Mouse (Mus musculus) forebrain, embryonic 12.5 days (tissue): Measurements from ENCODE around the gene Accsl. TPM values are rescaled to one million over a fixed set of nuclear protein-coding genes. Genes with fewer than 3 reads are reported as not detected.
A peak's percentile ranks its signal among the peaks of the same experiment; 100 is the strongest.

Experiments used
- ATAC-seq: fragments of 200-750 bp; cut with Nextera tagmentation; 2 replicates; pipeline ENCODE4 v1.8.0; 2017; ENCODE audit warnings: moderate TSS enrichment; ENCODE audit not compliant: low FRiP score
- H3K27ac ChIP-seq: fragments of 300-500 bp; sonication (generic); 2 replicates; pipeline ENCODE4 v1.5.1; 2016; ENCODE audit warnings: mild to moderate bottlenecking
- H3K27me3 ChIP-seq: fragments of 300-500 bp; sonication (generic); 2 replicates; pipeline ENCODE4 v1.6.1; 2016; ENCODE audit warnings: mild to moderate bottlenecking
- H3K36me3 ChIP-seq: fragments of 300-500 bp; sonication (generic); replicated peaks from 2 replicates; pipeline ENCODE4 v1.6.1; 2016; ENCODE audit warnings: mild to moderate bottlenecking
- H3K4me1 ChIP-seq: fragments of 300-500 bp; sonication (generic); 2 replicates; pipeline ENCODE4 v1.6.1; 2016
- H3K4me2 ChIP-seq: fragments of 300-500 bp; sonication (generic); 2 replicates; pipeline ENCODE4 v1.6.1; 2016; ENCODE audit warnings: mild to moderate bottlenecking, moderate library complexity
- H3K4me3 ChIP-seq: fragments of 300-500 bp; sonication (generic); replicated peaks from 2 replicates; pipeline ENCODE4 v1.5.1; 2016; ENCODE audit warnings: mild to moderate bottlenecking
- H3K9ac ChIP-seq: fragments of 300-500 bp; sonication (generic); 2 replicates; pipeline ENCODE4 v1.6.1; 2016; ENCODE audit warnings: mild to moderate bottlenecking
- H3K9me3 ChIP-seq: fragments of 300-500 bp; sonication (generic); 2 replicates; pipeline ENCODE4 v1.6.1; 2016
- WGBS: fragments of 180-500 bp; shearing (Covaris S2); methylation state at CpG from one replicate; pipeline ENCODE4 v1.1.7; 2016; 5-methylcytosine and 5-hydroxymethylcytosine counted together
- polyA plus RNA-seq: library from polyadenylated mRNA; unstranded; fragments of >200 nt; fragmentation: Nextera tagmentation; extraction: Ambion mirVana; gene quantifications from 2 replicates; pipeline ENCODE4 v1.2.1, GENCODE M21; 2016

The Accsl gene
- polyA plus RNA-seq, result 0.28 and 0.31 TPM in 2 replicates

DNA sequence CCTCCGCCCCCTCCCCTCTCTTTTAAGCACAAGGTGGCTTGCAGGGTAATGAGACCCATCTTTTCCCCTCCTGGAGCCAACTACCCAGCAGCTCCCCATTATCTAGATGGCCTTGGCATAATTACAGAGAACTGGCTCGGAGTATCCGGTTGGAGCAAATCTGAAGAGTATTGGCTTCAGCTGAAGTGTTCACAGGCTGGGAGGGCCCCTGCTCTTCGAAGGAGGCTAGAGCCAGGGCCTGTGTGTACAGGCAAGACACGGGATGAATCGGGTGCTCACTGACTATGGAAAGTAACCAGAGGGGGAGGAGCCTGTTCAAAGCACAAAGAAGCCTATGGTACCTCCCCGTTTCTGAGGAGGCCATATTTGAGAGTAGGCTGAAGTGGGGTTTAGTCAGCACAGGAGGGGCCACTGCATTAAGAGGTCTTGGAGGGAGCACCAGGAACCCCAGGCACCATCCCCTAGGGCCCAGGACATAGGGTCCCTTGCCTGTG, at the start of gene Accsl:
Gene Accsl (minus strand): TSS at position 51 of the 494 bp plus-strand sequence.
- H3K9ac ChIP-seq, result no peak within 1 kb of the TSS
- no peaks in the 10 kb centered on the region for H3K36me3 ChIP-seq
- H3K4me2 ChIP-seq, result no peak within 1 kb of the TSS
- no peak for ATAC-seq
- WGBS, result 72% methylated on average over 7 of the region's 7 CpGs
- peaks cover 11% of the 10 kb centered on the region for H3K4me1 ChIP-seq
- H3K27ac ChIP-seq, result no peak within 1 kb of the TSS
- H3K27me3 ChIP-seq, result no peaks in the 10 kb centered on the region
- no peaks in the 10 kb centered on the region for H3K9me3 ChIP-seq
- H3K4me3 ChIP-seq, result no peak within 1 kb of the TSS

DNA sequence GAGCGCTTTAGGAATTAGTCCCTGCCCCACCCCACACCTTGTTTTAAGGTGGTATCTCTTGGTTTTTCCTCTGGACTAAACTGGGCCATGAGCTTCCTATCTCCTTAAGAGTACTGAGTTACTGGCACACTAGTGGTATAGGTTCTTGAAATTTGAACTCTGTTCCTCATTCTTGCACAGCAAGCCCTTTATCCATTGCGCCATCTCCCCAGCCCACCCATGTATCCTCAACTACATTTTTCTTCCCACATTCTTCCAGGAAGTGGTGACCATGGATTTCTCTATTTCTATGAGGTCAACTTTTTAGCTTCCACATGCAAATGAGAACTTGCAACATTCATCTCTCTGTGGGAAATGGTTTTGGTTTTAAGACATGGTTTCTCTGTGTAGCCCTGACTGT, 44.6 kb upstream of the Accsl start:
- Histone ChIP-seq H3K4me3 (no peak overlapping the region), H3K9ac (no peak overlapping the region), H3K4me2 (no peak overlapping the region), H3K36me3 (no peaks in the 10 kb centered on the region), H3K9me3 (no peaks in the 10 kb centered on the region), H3K27me3 (peaks cover 5% of the 10 kb centered on the region; the same call in 1 of the 2 replicates), H3K27ac (no peak overlapping the region), H3K4me1 (0 out of 2 replicates have a peak, but pooled peaks cover under 1% of the 10 kb centered on the region)
- ATAC-seq, result no peak
- WGBS, result 96% methylated on average over 2 of the region's 2 CpGs

DNA sequence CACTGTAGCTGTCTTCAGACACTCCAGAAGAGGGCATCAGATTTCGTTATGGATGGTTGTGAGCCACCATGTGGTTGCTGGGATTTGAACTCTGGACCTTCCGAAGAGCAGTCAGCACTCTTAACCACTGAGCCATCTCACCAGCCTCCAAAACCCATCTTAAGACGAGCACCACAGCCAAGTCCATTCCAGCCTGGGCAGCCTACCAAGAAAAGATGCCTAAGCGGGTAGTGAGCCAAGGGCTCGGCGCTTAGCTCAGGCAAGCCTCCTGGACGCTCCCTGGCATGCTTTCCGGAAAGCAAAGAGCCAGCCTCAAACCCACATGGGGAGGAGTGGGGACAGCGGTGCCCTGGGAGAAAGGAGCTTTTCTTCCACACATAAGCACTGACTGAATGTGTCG, 43.0 kb upstream of the Accsl start:
- Histone ChIP-seq H3K9ac (no peak overlapping the region), H3K4me2 (no peak overlapping the region), H3K9me3 (no peaks in the 10 kb centered on the region), H3K27ac (no peak overlapping the region), H3K36me3 (no peaks in the 10 kb centered on the region), H3K4me3 (no peak overlapping the region), H3K4me1 (peaks cover 13% of the 10 kb centered on the region), H3K27me3 (peaks cover 5% of the 10 kb centered on the region; the same call in 1 of the 2 replicates)
- 91% methylated on average over 10 of the region's 10 CpGs for WGBS
- no peak for ATAC-seq

DNA sequence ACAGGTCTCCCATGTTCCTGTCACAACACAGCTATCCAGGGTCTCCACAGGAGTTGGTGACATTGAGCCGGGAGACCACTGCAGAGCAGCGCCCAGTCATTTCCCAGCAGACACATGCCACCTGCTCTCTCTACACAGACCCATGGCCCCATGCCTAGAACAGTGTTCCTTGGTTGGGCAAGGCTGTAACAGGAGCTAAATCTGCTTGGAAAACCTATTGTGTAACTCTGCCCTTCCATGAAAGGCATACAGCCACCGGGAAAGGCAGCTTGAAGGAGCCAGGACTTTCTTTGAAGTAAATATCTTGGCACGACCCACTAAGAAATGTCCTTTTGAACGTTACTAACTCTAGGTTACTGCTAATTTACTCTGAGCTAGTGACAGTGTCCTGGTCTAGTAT, 40.8 kb upstream of the Accsl start:
- 73% methylated on average over 5 of the region's 5 CpGs for WGBS
- H3K9me3 ChIP-seq, result no peaks in the 10 kb centered on the region
- peaks cover 13% of the 10 kb centered on the region for H3K4me1 ChIP-seq
- no peak for ATAC-seq
- H3K4me2 ChIP-seq, result no peak overlapping the region
- H3K4me3 ChIP-seq, result no peak overlapping the region
- no peak overlapping the region for H3K27ac ChIP-seq
- no peak overlapping the region for H3K9ac ChIP-seq
- peaks cover 5% of the 10 kb centered on the region; the same call in 1 of the 2 replicates for H3K27me3 ChIP-seq
- no peaks in the 10 kb centered on the region for H3K36me3 ChIP-seq

DNA sequence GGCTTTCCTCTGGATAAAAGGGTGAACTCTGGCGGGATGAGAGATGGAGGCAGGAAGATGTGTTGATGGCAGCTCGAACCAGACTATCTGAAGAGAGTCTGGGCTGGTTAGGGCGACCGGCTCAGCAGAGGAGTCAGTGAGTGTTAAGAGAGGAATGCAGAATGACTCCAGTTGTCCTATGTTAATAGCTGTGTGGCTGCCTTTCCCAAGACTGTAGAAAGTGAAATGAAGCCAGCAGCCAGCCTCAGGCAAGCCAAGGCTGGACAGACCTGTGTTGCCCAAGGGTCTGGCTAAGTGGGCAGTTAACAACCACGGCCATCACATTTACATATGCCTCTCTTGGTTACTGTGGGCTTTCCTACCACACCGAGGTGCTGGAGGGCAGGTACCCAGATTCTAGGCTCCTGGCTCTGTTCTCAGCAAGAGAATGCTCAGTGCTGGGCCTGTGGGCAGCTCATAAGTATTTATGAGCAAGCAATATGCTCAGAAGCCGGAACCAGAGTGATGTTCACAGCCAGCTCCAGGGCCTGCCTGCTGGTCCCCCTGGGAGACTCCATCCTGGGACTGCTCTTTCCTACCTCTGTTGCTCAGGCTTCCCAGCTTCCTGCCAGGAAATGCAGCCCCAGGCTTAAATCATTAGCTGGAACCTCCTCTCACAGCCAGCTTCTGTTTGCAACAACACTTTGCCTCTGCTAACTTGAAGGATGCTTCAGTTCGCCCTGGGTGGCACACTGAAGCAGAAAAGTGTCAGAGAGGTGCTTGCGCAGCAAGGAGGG, 38.8 kb upstream of the Accsl start:
- Histone ChIP-seq H3K27ac (no peak overlapping the region), H3K36me3 (no peaks in the 10 kb centered on the region), H3K4me3 (no peak overlapping the region), H3K9ac (peak overlapping the region; percentile 13; the same call in 1 of the 2 replicates), H3K4me2 (no peak overlapping the region), H3K9me3 (no peaks in the 10 kb centered on the region), H3K27me3 (peaks cover 5% of the 10 kb centered on the region; the same call in 1 of the 2 replicates), H3K4me1 (peaks cover 13% of the 10 kb centered on the region)
- ATAC-seq, result no peak
- WGBS, result 75% methylated on average over 9 of the region's 9 CpGs

DNA sequence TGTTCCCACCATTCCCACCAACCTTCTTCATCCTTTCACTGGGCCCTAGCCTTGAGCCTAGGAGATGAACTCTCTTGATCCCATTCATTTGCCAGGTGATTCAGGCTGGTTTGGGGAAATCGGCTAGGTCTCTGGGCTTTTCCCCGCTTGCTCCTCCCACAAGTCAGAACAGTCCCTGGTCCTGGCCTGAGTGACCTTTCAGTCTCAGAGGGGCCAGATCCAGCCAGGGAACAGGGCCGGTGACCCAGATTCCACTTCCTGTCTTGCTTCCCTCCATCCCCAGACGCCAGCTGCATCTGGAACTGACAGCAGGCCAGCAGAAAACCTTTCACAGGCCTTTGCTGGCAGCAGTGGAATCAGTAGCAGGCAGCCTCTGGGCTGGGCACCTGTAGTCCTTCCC, 37.4 kb upstream of the Accsl start:
- 39% methylated on average over 4 of the region's 4 CpGs for WGBS
- H3K27ac ChIP-seq, result peak overlapping the region; percentile 1; the same call in 1 of the 2 replicates
- H3K4me2 ChIP-seq, result no peak overlapping the region
- H3K4me1 ChIP-seq, result peaks cover 13% of the 10 kb centered on the region
- no peaks in the 10 kb centered on the region for H3K9me3 ChIP-seq
- peaks cover 5% of the 10 kb centered on the region; the same call in 1 of the 2 replicates for H3K27me3 ChIP-seq
- ATAC-seq, result no peak
- H3K36me3 ChIP-seq, result no peaks in the 10 kb centered on the region
- no peak overlapping the region for H3K4me3 ChIP-seq
- H3K9ac ChIP-seq, result no peak overlapping the region

DNA sequence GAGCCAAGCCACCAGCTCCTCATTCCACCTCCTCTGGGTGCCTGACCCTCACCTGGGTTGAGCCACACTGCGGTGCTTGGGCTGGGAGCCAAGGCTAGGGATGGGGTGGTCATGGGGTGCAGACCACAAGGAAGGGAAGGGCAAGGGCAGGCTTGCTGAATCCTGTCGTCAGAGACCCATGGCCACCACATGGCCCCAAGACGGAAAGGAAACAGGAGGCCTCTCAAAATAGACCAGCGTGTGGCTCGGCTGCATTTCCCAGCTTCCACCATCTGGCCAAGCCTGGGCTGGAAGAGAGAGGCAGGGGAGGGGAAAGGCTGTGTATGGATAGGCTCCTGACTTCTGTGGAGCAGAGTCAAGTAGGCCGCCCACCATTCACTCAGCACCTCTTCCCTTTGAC, 34.5 kb upstream of the Accsl start:
- Histone ChIP-seq H3K9me3 (no peaks in the 10 kb centered on the region), H3K9ac (no peak overlapping the region), H3K36me3 (no peaks in the 10 kb centered on the region), H3K4me3 (no peak overlapping the region), H3K27ac (no peak overlapping the region), H3K4me1 (peaks cover 18% of the 10 kb centered on the region), H3K4me2 (no peak overlapping the region), H3K27me3 (no peaks in the 10 kb centered on the region)
- no peak for ATAC-seq
- WGBS, result 89% methylated on average over 6 of the region's 6 CpGs

DNA sequence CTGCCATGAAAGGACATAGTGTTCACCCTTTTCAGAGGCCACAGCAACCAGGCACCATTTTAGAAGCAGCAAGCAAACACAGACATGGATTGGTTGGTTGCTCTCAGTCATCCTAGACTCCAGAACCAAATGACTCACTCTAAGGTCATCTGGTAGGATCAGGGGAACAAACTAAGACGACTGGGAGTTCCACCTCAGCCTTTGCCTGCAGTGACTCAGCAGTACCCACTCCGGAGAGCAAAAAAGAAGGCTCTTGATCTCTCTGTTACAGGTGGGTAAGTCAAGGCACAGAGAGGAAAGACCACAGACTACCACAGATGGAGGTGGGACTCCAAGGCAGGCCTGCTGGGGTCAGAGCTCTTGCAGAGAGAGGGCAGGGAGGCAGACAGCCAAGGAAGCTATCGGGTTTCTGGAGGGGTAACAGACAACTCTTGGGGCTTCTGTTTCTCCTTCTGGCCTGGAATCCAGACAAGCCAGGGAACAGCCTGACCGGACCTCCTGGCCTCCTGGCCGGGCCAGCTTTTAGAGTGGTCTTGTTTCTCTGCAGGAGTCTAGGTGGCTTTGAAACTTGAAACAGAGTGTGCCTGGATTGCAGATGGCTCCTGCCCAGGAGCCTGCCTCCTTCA, 33.8 kb upstream of the Accsl start:
- Histone ChIP-seq H3K9me3 (no peaks in the 10 kb centered on the region), H3K27ac (no peak overlapping the region), H3K36me3 (no peaks in the 10 kb centered on the region), H3K27me3 (no peaks in the 10 kb centered on the region), H3K4me1 (peaks cover 12% of the 10 kb centered on the region), H3K4me2 (no peak overlapping the region), H3K4me3 (no peak overlapping the region), H3K9ac (no peak overlapping the region)
- WGBS, result 78% methylated on average over 5 of the region's 5 CpGs
- no peak for ATAC-seq

DNA sequence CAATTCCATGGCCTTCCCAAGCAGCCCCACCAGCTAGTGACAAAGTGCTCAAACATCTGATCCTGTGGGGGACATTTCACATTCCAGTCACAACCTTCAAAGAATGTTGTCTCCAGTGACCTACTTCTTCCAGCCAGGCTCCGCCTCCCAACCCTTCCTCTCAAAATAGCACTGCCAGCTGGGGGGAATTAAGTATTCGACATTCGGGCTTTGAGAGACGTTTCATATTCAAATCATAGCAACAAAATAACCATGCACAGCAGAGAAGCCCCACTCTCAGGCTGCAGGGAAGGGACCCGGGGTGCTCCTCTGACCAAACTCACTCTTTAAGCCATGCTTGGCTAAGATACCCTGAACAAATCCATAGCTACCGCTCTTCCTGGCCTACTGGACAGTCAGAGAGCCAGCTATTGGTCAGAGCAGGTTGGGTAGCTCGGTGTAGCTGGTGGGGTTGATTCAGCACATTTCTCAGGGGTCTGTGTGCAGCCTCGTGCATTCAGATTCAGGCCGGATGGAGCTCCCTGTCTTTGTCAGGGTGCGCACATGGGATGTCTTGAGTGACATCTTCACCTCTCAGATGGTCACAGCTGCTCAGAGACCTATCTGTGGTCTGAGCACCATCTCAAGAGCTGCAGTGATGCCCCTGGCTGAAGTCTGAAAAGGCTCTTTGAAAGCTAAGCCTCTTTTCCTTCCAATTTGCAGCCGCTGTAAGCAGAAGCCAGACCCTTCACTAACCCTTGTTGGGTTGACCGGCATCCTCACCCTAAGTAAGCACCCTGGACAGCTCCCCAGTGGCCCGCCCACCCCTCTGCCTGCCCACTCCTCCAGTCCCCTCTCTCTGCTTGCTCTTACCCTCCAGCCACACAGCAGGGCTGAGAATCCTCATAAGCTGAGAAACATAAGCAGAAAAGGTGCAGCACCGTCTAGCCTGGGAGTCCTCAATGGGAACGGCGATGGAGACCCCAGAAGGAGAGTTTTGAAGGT, 30.7 kb upstream of the Accsl start:
- 43% methylated on average over 16 of the region's 16 CpGs for WGBS
- ATAC-seq, result no peak
- Histone ChIP-seq H3K9me3 (no peaks in the 10 kb centered on the region), H3K27ac (0 out of 2 replicates have a peak overlapping the region, but pooled peaks have one; percentile 50), H3K36me3 (no peaks in the 10 kb centered on the region), H3K27me3 (no peaks in the 10 kb centered on the region), H3K9ac (no peak overlapping the region), H3K4me1 (peaks cover 8% of the 10 kb centered on the region; the same call in 1 of the 2 replicates), H3K4me2 (no peak overlapping the region), H3K4me3 (no peak overlapping the region)

DNA sequence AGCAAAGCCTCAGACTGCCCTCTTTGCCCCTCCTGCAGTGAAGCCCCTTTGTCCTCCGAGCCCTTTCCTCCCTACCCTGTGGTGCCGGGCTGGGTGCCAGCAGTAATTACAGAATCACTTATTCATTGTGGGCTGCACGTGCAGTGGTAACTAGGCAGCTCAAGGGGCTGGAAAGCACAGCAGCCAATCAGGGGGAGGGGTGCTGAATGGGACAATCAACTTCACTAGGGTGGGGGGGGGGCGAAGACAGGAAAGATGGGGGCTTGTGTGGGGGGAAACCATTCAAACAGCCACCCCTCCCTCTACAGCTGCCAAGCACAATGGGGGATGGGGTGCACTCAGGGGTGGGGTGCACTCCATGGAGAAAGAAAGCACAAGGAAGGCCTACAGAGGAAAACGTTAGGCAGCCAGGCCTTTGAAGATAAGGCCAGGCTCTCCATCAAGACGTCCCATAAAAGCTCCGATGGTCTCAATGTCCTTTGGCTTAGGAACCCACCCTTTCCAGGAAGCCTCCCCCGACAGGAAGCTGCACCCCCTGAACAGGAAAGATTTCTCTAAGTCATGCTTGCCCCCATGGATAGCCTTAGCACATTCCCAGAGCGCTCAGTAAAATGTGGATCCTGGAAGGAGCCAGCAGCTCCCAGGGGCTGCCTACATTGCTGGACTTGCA, 22.8 kb upstream of the Accsl start:
- Histone ChIP-seq H3K27ac (peak overlapping the region; percentile 96), H3K4me3 (no peak overlapping the region), H3K36me3 (no peaks in the 10 kb centered on the region), H3K9me3 (no peaks in the 10 kb centered on the region), H3K27me3 (no peaks in the 10 kb centered on the region), H3K4me2 (no peak overlapping the region), H3K4me1 (peaks cover 33% of the 10 kb centered on the region), H3K9ac (no peak overlapping the region)
- peak; percentile 97 for ATAC-seq
- WGBS, result 8% methylated on average over 9 of the region's 9 CpGs

DNA sequence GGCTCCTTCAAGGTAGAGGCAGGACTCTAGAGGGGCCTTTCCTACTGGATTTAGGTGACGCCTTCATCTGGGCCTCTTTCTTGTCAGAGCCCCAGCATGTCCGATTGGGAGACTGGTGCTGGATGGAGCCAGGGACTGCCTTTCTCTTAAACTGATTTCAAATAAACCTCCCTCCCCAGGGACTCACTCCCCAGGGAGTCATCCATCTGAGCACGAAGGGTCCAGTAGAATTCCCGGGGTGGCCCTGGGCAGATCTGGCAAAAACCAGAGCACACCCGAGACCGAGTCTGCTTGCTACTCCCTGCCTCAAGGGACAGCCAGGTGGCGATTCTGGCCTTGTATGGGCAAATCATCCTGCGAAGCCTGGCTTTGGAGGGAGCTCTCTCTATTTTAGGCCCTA, 21.2 kb upstream of the Accsl start:
- no peak overlapping the region for H3K4me2 ChIP-seq
- no peak overlapping the region for H3K9ac ChIP-seq
- H3K4me1 ChIP-seq, result peaks cover 33% of the 10 kb centered on the region
- H3K36me3 ChIP-seq, result no peaks in the 10 kb centered on the region
- 80% methylated on average over 8 of the region's 8 CpGs for WGBS
- no peaks in the 10 kb centered on the region for H3K27me3 ChIP-seq
- H3K4me3 ChIP-seq, result no peak overlapping the region
- no peaks in the 10 kb centered on the region for H3K9me3 ChIP-seq
- ATAC-seq, result no peak
- H3K27ac ChIP-seq, result peak overlapping the region; percentile 96
